Mouse (Mus musculus) embryonic stem cell, embryonic (primary cell): ENCODE data around the gene Slc4a10.

Experiments
- CTCF ChIA-PET, 4 experiments: fragments of 300-600 bp in 2 of 4; fragments of 350-600 bp in 2 of 4; sonication (Branson Sonifier 250); formaldehyde crosslinking; loops; one replicate each; lab custom pipeline; 2022; ENCODE audit warnings: inconsistent platforms in 2 of 4; lab: Charles Lee
- POLR2A ChIA-PET, 4 experiments: fragments of 300-600 bp in 2 of 4; fragments of 350-600 bp in 2 of 4; sonication (Branson Sonifier 250); formaldehyde crosslinking; loops; one replicate each; lab custom pipeline; 2022; ENCODE audit warnings: antibody characterized with exemption in 4 of 4, inconsistent platforms in 1 of 4; lab: Charles Lee

Gene Slc4a10

GRCm38 (mm10) chr2:62339222-62339944, 293.1 kb downstream of the Slc4a10 start:
- CTCF ChIA-PET = no interaction called here
- POLR2A ChIA-PET = interaction anchor here in 1 of 4 experiments (0.6 to 1.4 kb wide), 3 partner anchors 9 to 120 kb away, joined by 3 read pairs; no protein-coding TSS in a partner anchor

GRCm38 (mm10) chr2:62341061-62341733, 294.9 kb downstream of the Slc4a10 start:
- POLR2A ChIA-PET = no interaction called here
- CTCF ChIA-PET = no interaction called here

- ChIA-PET POLR2A (no interaction called here), CTCF (no interaction called here)
Measured at GRCm38 (mm10) chr2:62341734-62342128, 295.5 kb downstream of the Slc4a10 start.

GRCm38 (mm10) chr2:62344367-62344766, 298.1 kb downstream of the Slc4a10 start:
- POLR2A ChIA-PET = no interaction called here
- CTCF ChIA-PET = interaction anchor here in 1 of 4 experiments (0.6 kb wide), 1 partner anchor 764 kb away, joined by 12 read pairs; no protein-coding TSS in a partner anchor

GRCm38 (mm10) chr2:62346771-62347170, 300.5 kb downstream of the Slc4a10 start:
- ChIA-PET CTCF (no interaction called here), POLR2A (no interaction called here)

- CTCF ChIA-PET = no interaction called here
- POLR2A ChIA-PET = interaction anchor here in 2 of 4 experiments (0.7 to 1.0 kb wide), 2 partner anchors 9 to 129 kb away, joined by 3 to 7 read pairs; no protein-coding TSS in a partner anchor
Measured at GRCm38 (mm10) chr2:62347762-62348161, 301.5 kb downstream of the Slc4a10 start.

- POLR2A ChIA-PET = no interaction called here
- CTCF ChIA-PET = no interaction called here
Measured at GRCm38 (mm10) chr2:62352035-62352434, 305.8 kb downstream of the Slc4a10 start.

- CTCF ChIA-PET = interaction anchor here in 2 of 4 experiments (0.7 to 1.5 kb wide), 3 partner anchors 102 to 288 kb away, joined by 3 to 7 read pairs (median 3); no protein-coding TSS in a partner anchor
- POLR2A ChIA-PET = interaction anchor here in 2 of 4 experiments (2.1 to 2.2 kb wide), 2 partner anchors 55 kb away, joined by 7 to 9 read pairs; partner anchors contain the start of gene Dpp4 (in 2 of the 2)
Measured at GRCm38 (mm10) chr2:62355766-62356165, 309.5 kb downstream of the Slc4a10 start.

- POLR2A ChIA-PET = interaction anchor here in 2 of 4 experiments (2.1 to 2.2 kb wide), 2 partner anchors 54 kb away, joined by 7 to 9 read pairs; partner anchors contain the start of gene Dpp4 (in 2 of the 2)
- CTCF ChIA-PET = interaction anchor here in 2 of 4 experiments (1.0 to 1.8 kb wide), 3 partner anchors 101 to 272 kb away, joined by 3 to 7 read pairs (median 4); no protein-coding TSS in a partner anchor
Measured at GRCm38 (mm10) chr2:62356606-62357005, 310.3 kb downstream of the Slc4a10 start.

- CTCF ChIA-PET = interaction anchor here in 1 of 4 experiments (1.5 to 1.8 kb wide), 2 partner anchors 101 to 271 kb away, joined by 4 to 7 read pairs; no protein-coding TSS in a partner anchor
- POLR2A ChIA-PET = interaction anchor here in 2 of 4 experiments (2.1 to 2.2 kb wide), 2 partner anchors 54 kb away, joined by 7 to 9 read pairs; partner anchors contain the start of gene Dpp4 (in 2 of the 2)
Measured at GRCm38 (mm10) chr2:62357259-62357658, 311.0 kb downstream of the Slc4a10 start.

- ChIA-PET POLR2A (no interaction called here), CTCF (no interaction called here)
Measured at GRCm38 (mm10) chr2:62360872-62361271, 314.6 kb downstream of the Slc4a10 start.

GRCm38 (mm10) chr2:62361514-62361913, 315.3 kb downstream of the Slc4a10 start:
- POLR2A ChIA-PET = no interaction called here
- CTCF ChIA-PET = no interaction called here

GRCm38 (mm10) chr2:62362211-62362610, 315.9 kb downstream of the Slc4a10 start:
- ChIA-PET POLR2A (no interaction called here), CTCF (no interaction called here)

- CTCF ChIA-PET = no interaction called here
- POLR2A ChIA-PET = interaction anchor here in 1 of 4 experiments (0.7 kb wide), 1 partner anchor 1454 kb away, joined by 3 read pairs; no protein-coding TSS in a partner anchor
Measured at GRCm38 (mm10) chr2:62363606-62364005, 317.3 kb downstream of the Slc4a10 start.

GRCm38 (mm10) chr2:62368349-62369053, 322.2 kb downstream of the Slc4a10 start:
- ChIA-PET CTCF (no interaction called here), POLR2A (no interaction called here)

- ChIA-PET POLR2A (no interaction called here), CTCF (no interaction called here)
Measured at GRCm38 (mm10) chr2:62370048-62370447, 323.8 kb downstream of the Slc4a10 start.

GRCm38 (mm10) chr2:62373692-62374091, 327.4 kb downstream of the Slc4a10 start:
- ChIA-PET POLR2A (interaction anchor here in 1 of 4 experiments (1.3 kb wide), 1 partner anchor 10 kb away, joined by 3 read pairs; no protein-coding TSS in a partner anchor), CTCF (interaction anchor here in 1 of 4 experiments (0.7 kb wide), 1 partner anchor 79 kb away, joined by 3 read pairs; no protein-coding TSS in a partner anchor)
